ENCODE assay signal across 10 mouse cellular contexts in the genomic region with DNA sequence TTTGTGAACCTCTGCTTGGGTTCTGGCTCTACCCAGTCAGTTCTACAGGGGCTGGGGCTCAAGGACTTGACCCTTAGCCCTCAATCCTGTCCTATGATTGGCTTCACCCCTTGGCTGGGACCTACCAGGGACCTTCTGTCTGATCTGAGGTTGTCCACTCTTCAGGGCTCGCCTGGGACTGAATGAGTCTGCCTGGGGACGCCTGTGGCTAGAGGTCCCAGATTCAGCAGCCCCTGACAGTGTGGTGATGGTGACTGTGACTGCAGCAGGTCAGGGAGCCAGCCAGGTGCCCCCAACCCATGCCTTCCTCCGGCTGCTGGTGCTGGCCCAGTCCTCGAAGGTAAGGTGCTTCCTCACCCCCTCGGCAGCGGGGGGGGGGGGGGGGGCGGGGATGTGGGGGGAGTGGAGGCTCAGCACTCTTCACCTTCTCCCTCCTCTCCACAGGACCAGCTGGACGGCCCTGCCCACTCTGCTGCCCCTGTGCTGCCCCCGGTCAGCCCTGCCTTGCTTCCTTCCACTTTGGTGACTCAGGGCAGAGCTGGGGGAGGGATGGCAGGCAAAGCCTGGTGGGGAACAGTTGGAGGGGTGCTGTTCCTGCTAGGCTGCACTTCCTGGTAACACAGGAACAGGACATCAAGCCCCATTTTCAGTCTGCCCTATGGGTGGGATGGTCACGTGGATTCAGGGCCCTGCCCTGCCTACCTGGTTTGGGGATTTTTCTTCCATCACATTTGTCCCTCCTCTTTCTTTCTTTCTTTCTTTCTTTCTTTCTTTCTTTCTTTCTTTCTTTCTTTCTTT. TPM values are rescaled to one million over a fixed set of nuclear protein-coding genes. Genes with fewer than 3 reads are reported as not detected.
A peak's percentile ranks its signal among the peaks of the same experiment; 100 is the strongest.
DNase-seq lines count a peak whose midpoint lies in the region; ATAC-seq and TF ChIP-seq lines count a peak whose summit lies in the region.
"Had no signal": no experiment of that assay in that cellular context is flagged by ENCODE, and none has a peak within 500 bp of the region (broad histone marks: within the 10 kb centered on the region; RNA-seq: fewer than 3 reads in every experiment).

No protein-coding gene starts in this region.

- H3K9me3 ChIP-seq in liver, postnatal 0 days (ENCODE audit: low read length): no peaks in the 10 kb centered on the region
- no peaks in the 10 kb centered on the region for H3K9me3 ChIP-seq in liver, embryonic 11.5 days (ENCODE audit: control insufficient read depth, low read length)
- H3K9me3 ChIP-seq in G1E (replicated peaks): no peaks in the 10 kb centered on the region
- H3K9me3 ChIP-seq in limb, embryonic 10.5 days (replicated peaks): no peaks in the 10 kb centered on the region

- H3K4me1 ChIP-seq in heart, adult 2 months (ENCODE audit: control insufficient read depth, insufficient read depth, low read length): peaks cover 11% of the 10 kb centered on the region
- H3K4me1 ChIP-seq in liver, postnatal 0 days (ENCODE audit: insufficient read depth): peaks cover 32% of the 10 kb centered on the region
- peaks cover 62% of the 10 kb centered on the region for H3K4me1 ChIP-seq in liver, embryonic 11.5 days (replicated peaks; ENCODE audit: control insufficient read depth, insufficient read depth, low read length)
- H3K4me1 ChIP-seq in G1E (ENCODE audit: insufficient read depth, low read depth, low read length): peaks cover 98% of the 10 kb centered on the region
- peaks cover 58% of the 10 kb centered on the region for H3K4me1 ChIP-seq in limb, embryonic 10.5 days

- TF ChIP-seq EP300 in heart, adult 2 months (IDR thresholded peaks at IDR 0.05; ENCODE audit: insufficient read depth, low read depth, low read length): no peak
- no peak for TF ChIP-seq EP300 in liver, postnatal 0 days (IDR thresholded peaks at IDR 0.05; ENCODE audit: low read depth)

- H3K4me2 ChIP-seq in liver, postnatal 0 days (ENCODE audit: low read depth, low read length): 0 out of 2 replicates have a peak overlapping the region, but pooled peaks have one; percentile 6
- no peak overlapping the region for H3K4me2 ChIP-seq in liver, embryonic 11.5 days

- 49% methylated on average over 10 of the region's 10 CpGs for WGBS in heart, adult 2 months
- WGBS in liver, postnatal 0 days (ENCODE audit: insufficient replicate concordance): 58% methylated on average over 6 of the region's 10 CpGs
- 60% methylated on average over 8 of the region's 10 CpGs for WGBS in liver, embryonic 11.5 days
- 64% methylated on average over 10 of the region's 10 CpGs for WGBS in limb, embryonic 10.5 days

- intact Hi-C loops in heart, adult 2 months (cut with DNase I): loop anchor here (5.0 kb wide), 1 partner anchor 212 kb away; the partner anchor contains the start of gene Nfkbil1

- no peaks in the 10 kb centered on the region for H3K79me2 ChIP-seq in heart, adult 2 months (replicated peaks; ENCODE audit: control insufficient read depth, insufficient read depth, low read length)

- H3K36me3 ChIP-seq in heart, adult 2 months (ENCODE audit: control insufficient read depth, insufficient read depth, low read length): no peaks in the 10 kb centered on the region
- no peaks in the 10 kb centered on the region for H3K36me3 ChIP-seq in liver, postnatal 0 days (replicated peaks; ENCODE audit: insufficient read depth, low read length)
- H3K36me3 ChIP-seq in liver, embryonic 11.5 days (ENCODE audit: control insufficient read depth, insufficient read depth, low read length): no peaks in the 10 kb centered on the region
- peaks cover 56% of the 10 kb centered on the region for H3K36me3 ChIP-seq in G1E (replicated peaks)
- no peaks in the 10 kb centered on the region for H3K36me3 ChIP-seq in limb, embryonic 10.5 days

- peak overlapping the region; percentile 6 for H3K27ac ChIP-seq in heart, adult 2 months
- H3K27ac ChIP-seq in liver, postnatal 0 days (ENCODE audit: low read depth): 0 out of 2 replicates have a peak overlapping the region, but pooled peaks have one; percentile 36
- no peak overlapping the region for H3K27ac ChIP-seq in liver, embryonic 11.5 days (ENCODE audit: low read depth, low read length)
- peak overlapping the region; percentile 69 for H3K27ac ChIP-seq in limb, embryonic 10.5 days

- TF ChIP-seq POLR2A in heart, adult 2 months (IDR thresholded peaks at IDR 0.05; ENCODE audit: insufficient read depth, low read depth, low read length): no peak

- no peak for DNase-seq in heart, adult 2 months
- no peak for DNase-seq in heart, adult 9 months (ENCODE audit: low spot score in 2 of 2)
- peak; percentile 34 for DNase-seq in liver, postnatal 0 days
- DNase-seq in liver, embryonic 11.5 days (ENCODE audit: low spot score): no peak
- no peak for DNase-seq in G1E (ENCODE audit: low spot score)
- no peak for DNase-seq in limb, embryonic 10.5 days (ENCODE audit: low spot score)
- DNase-seq in retina, embryonic 14.5 days (ENCODE audit: low spot score): no peak
- DNase-seq: adrenal gland, postnatal 36 days; right cerebral cortex, postnatal 25 days; thymus, postnatal 25 days had no signal

- no peak overlapping the region for H3K9ac ChIP-seq in heart, adult 2 months (ENCODE audit: low read depth, low read length)
- no peak overlapping the region for H3K9ac ChIP-seq in liver, postnatal 0 days (replicated peaks)
- no peak overlapping the region for H3K9ac ChIP-seq in liver, embryonic 11.5 days (ENCODE audit: low read depth, low read length)

- no peaks in the 10 kb centered on the region for H3K27me3 ChIP-seq in heart, adult 2 months (ENCODE audit: control insufficient read depth, insufficient read depth, low read length)
- 0 out of 2 replicates have a peak, but pooled peaks cover 3% of the 10 kb centered on the region for H3K27me3 ChIP-seq in liver, postnatal 0 days (ENCODE audit: insufficient read depth, low read length)
- H3K27me3 ChIP-seq in liver, embryonic 11.5 days (replicated peaks; ENCODE audit: control insufficient read depth, insufficient read depth, low read length): no peaks in the 10 kb centered on the region
- no peaks in the 10 kb centered on the region for H3K27me3 ChIP-seq in G1E (ENCODE audit: insufficient read depth, low read length)
- H3K27me3 ChIP-seq in limb, embryonic 10.5 days (ENCODE audit: low read depth, poor library complexity, severe bottlenecking): no peaks in the 10 kb centered on the region

- no peak for ATAC-seq in liver, postnatal 0 days
- ATAC-seq in liver, embryonic 11.5 days (replicated peaks; ENCODE audit: low FRiP score): no peak
- no peak for ATAC-seq in G1E (ENCODE audit: extremely low read depth, insufficient number of reproducible peaks, low FRiP score, poor library complexity, severe bottlenecking)

- TF ChIP-seq CTCF in heart, adult 2 months (IDR thresholded peaks at IDR 0.05): no peak
- no peak for TF ChIP-seq CTCF in liver, postnatal 0 days (IDR thresholded peaks at IDR 0.05; ENCODE audit: low read depth)
- TF ChIP-seq CTCF in G1E (IDR thresholded peaks at IDR 0.05; ENCODE audit: low read depth, low read length): no peak

- no peak overlapping the region for H3K4me3 ChIP-seq in heart, adult 2 months
- no peak overlapping the region for H3K4me3 ChIP-seq in liver, postnatal 0 days (ENCODE audit: low read depth, low read length)
- no peak overlapping the region for H3K4me3 ChIP-seq in liver, embryonic 11.5 days (ENCODE audit: low read depth, low read length)
- H3K4me3 ChIP-seq in G1E (ENCODE audit: low read depth, low read length): peak overlapping the region; percentile 66; the same call in 1 of the 2 replicates
- H3K4me3 ChIP-seq in limb, embryonic 10.5 days: no peak overlapping the region

RNA-seq across cellular contexts. Expression of gene Sapcd1, which starts 2.9 kb away (rescaled TPM):
- not detected for total RNA-seq in heart, adult 2 months (2021)
- 0.20 and 0.67 TPM in 2 replicates for polyA plus RNA-seq in heart, adult 2 months (2012; rRNA removed)
- polyA plus RNA-seq in liver, postnatal 0 days (2015; fragmentation: Nextera tagmentation; extraction: Ambion mirVana): 3.3 and 4.1 TPM in 2 replicates
- polyA plus RNA-seq in liver, embryonic 11.5 days (2014; fragmentation: Nextera tagmentation; extraction: Ambion mirVana): 6.9 and 8.5 TPM in 2 replicates
- total RNA-seq in G1E (2014; fragmentation: Nextera tagmentation) (35.3 and 35.5 TPM in 2 replicates), G1E (2017) (156 and 206 TPM in 2 replicates)
- polyA plus RNA-seq in G1E (2012): 90.0 and 101 TPM in 2 replicates
- polyA plus RNA-seq in limb, embryonic 10.5 days (2016; fragmentation: Nextera tagmentation; extraction: Ambion mirVana): 1.2 and 1.4 TPM in 2 replicates

RNA-seq across cellular contexts. Expression of gene Vwa7, which starts 8.5 kb away (rescaled TPM):
- 10 to 100 TPM; 10.0 to 10.9 TPM for total RNA-seq in heart, adult 2 months (2021)
- polyA plus RNA-seq in heart, adult 2 months (2012; rRNA removed): 7.5 and 10.2 TPM in 2 replicates
- 0.09 and 0.12 TPM in 2 replicates for polyA plus RNA-seq in liver, postnatal 0 days (2015; fragmentation: Nextera tagmentation; extraction: Ambion mirVana)
- polyA plus RNA-seq in liver, embryonic 11.5 days (2014; fragmentation: Nextera tagmentation; extraction: Ambion mirVana): 0.16 TPM in 2 replicates
- total RNA-seq in G1E (2014; fragmentation: Nextera tagmentation): 0.53 and 0.60 TPM in 2 replicates
- 3.5 TPM in 2 replicates for total RNA-seq in G1E (2017)
- 1.5 TPM in 2 replicates for polyA plus RNA-seq in G1E (2012)
- polyA plus RNA-seq in limb, embryonic 10.5 days (2016; fragmentation: Nextera tagmentation; extraction: Ambion mirVana): 0.15 and 0.23 TPM in 2 replicates

RNA-seq across cellular contexts. Expression of gene Msh5, which starts 21.7 kb away (rescaled TPM):
- total RNA-seq in heart, adult 2 months (2021): under 1 TPM; 0.23 to 0.29 TPM
- polyA plus RNA-seq in heart, adult 2 months (2012; rRNA removed): 1.00 and 1.2 TPM in 2 replicates
- 3.8 and 4.2 TPM in 2 replicates for polyA plus RNA-seq in liver, postnatal 0 days (2015; fragmentation: Nextera tagmentation; extraction: Ambion mirVana)
- polyA plus RNA-seq in liver, embryonic 11.5 days (2014; fragmentation: Nextera tagmentation; extraction: Ambion mirVana): 3.8 and 4.7 TPM in 2 replicates
- total RNA-seq in G1E (2014; fragmentation: Nextera tagmentation): 41.7 and 45.5 TPM in 2 replicates
- total RNA-seq in G1E (2017): 11.8 and 12.4 TPM in 2 replicates
- polyA plus RNA-seq in G1E (2012): 11.3 and 11.5 TPM in 2 replicates
- 5.2 and 5.4 TPM in 2 replicates for polyA plus RNA-seq in limb, embryonic 10.5 days (2016; fragmentation: Nextera tagmentation; extraction: Ambion mirVana)

RNA-seq across cellular contexts. Expression of gene Vars, which starts 24.1 kb away (rescaled TPM):
- total RNA-seq in heart, adult 2 months (2021): 10 to 100 TPM; 27.0 to 28.5 TPM
- 32.7 and 39.2 TPM in 2 replicates for polyA plus RNA-seq in heart, adult 2 months (2012; rRNA removed)
- 38.0 and 43.8 TPM in 2 replicates for polyA plus RNA-seq in liver, postnatal 0 days (2015; fragmentation: Nextera tagmentation; extraction: Ambion mirVana)
- 234 and 245 TPM in 2 replicates for polyA plus RNA-seq in liver, embryonic 11.5 days (2014; fragmentation: Nextera tagmentation; extraction: Ambion mirVana)
- total RNA-seq in G1E (2014; fragmentation: Nextera tagmentation): 262 and 289 TPM in 2 replicates
- 99.3 and 130 TPM in 2 replicates for total RNA-seq in G1E (2017)
- 1,339 and 1,437 TPM in 2 replicates for polyA plus RNA-seq in G1E (2012)
- 222 and 267 TPM in 2 replicates for polyA plus RNA-seq in limb, embryonic 10.5 days (2016; fragmentation: Nextera tagmentation; extraction: Ambion mirVana)

RNA-seq across cellular contexts. Expression of gene Clic1, which starts 24.9 kb away (rescaled TPM):
- total RNA-seq in heart, adult 2 months (2021): 10 to 100 TPM; 32.5 to 33.1 TPM
- 44.4 and 51.6 TPM in 2 replicates for polyA plus RNA-seq in heart, adult 2 months (2012; rRNA removed)
- polyA plus RNA-seq in liver, postnatal 0 days (2015; fragmentation: Nextera tagmentation; extraction: Ambion mirVana): 98.6 and 102 TPM in 2 replicates
- polyA plus RNA-seq in liver, embryonic 11.5 days (2014; fragmentation: Nextera tagmentation; extraction: Ambion mirVana): 118 and 134 TPM in 2 replicates
- total RNA-seq in G1E (2014; fragmentation: Nextera tagmentation): 211 and 218 TPM in 2 replicates
- 562 and 724 TPM in 2 replicates for total RNA-seq in G1E (2017)
- polyA plus RNA-seq in G1E (2012): 233 and 258 TPM in 2 replicates
- polyA plus RNA-seq in limb, embryonic 10.5 days (2016; fragmentation: Nextera tagmentation; extraction: Ambion mirVana): 174 and 186 TPM in 2 replicates
